Mouse (Mus musculus) limb, embryonic 13.5 days (tissue): ENCODE data around the gene D930020B18Rik. TPM values are rescaled to one million over a fixed set of nuclear protein-coding genes. Genes with fewer than 3 reads are reported as not detected.

Experiments used
- ATAC-seq: fragments of 200-750 bp; cut with Nextera tagmentation; 2 replicates; pipeline ENCODE4 v1.8.0; 2017; ENCODE audit warnings: low read depth, moderate number of reproducible peaks, moderate TSS enrichment; ENCODE audit not compliant: low FRiP score
- H3K27ac ChIP-seq: fragments of 300-500 bp; sonication (generic); 2 replicates; pipeline ENCODE4 v1.5.1; 2015; ENCODE audit warnings: inconsistent platforms, mild to moderate bottlenecking, moderate library complexity
- H3K27me3 ChIP-seq: fragments of 300-500 bp; sonication (generic); 2 replicates; pipeline ENCODE4 v1.6.1; 2015; ENCODE audit warnings: mild to moderate bottlenecking, inconsistent platforms
- H3K36me3 ChIP-seq: fragments of 300-500 bp; sonication (generic); 2 replicates; pipeline ENCODE4 v1.6.1; 2015; ENCODE audit warnings: inconsistent platforms, mild to moderate bottlenecking, moderate library complexity
- H3K4me1 ChIP-seq: fragments of 300-500 bp; sonication (generic); 2 replicates; pipeline ENCODE4 v1.6.1; 2015; ENCODE audit warnings: inconsistent platforms
- H3K4me2 ChIP-seq: fragments of 300-500 bp; sonication (generic); replicated peaks from 2 replicates; pipeline ENCODE4 v1.6.1; 2015; ENCODE audit warnings: inconsistent platforms, mild to moderate bottlenecking, moderate library complexity
- H3K4me3 ChIP-seq: fragments of 300-500 bp; sonication (generic); 2 replicates; pipeline ENCODE4 v1.5.1; 2015; ENCODE audit warnings: moderate library complexity, mild to moderate bottlenecking, inconsistent platforms
- H3K9ac ChIP-seq: fragments of 300-500 bp; sonication (generic); 2 replicates; pipeline ENCODE4 v1.6.1; 2015; ENCODE audit warnings: mild to moderate bottlenecking, inconsistent platforms
- H3K9me3 ChIP-seq: fragments of 300-500 bp; sonication (generic); 2 replicates; pipeline ENCODE4 v1.6.1; 2016; ENCODE audit warnings: inconsistent platforms
- WGBS: fragments of 180-500 bp; shearing (Covaris S2); methylation state at CpG from one replicate; pipeline ENCODE4 v1.1.7; 2015; 5-methylcytosine and 5-hydroxymethylcytosine counted together
- polyA plus RNA-seq: library from polyadenylated mRNA; unstranded; fragments of >200 nt; fragmentation: Nextera tagmentation; extraction: Ambion mirVana; gene quantifications from 2 replicates; pipeline ENCODE4 v1.2.1, GENCODE M21; 2015

D930020B18Rik gene
- polyA plus RNA-seq, 1 experiment from 2014 or later: 1.2 TPM

- Histone ChIP-seq H3K27me3 (peaks cover 13% of the 10 kb centered on the region), H3K4me1 (peaks cover 18% of the 10 kb centered on the region), H3K9ac (no peak overlapping the region), H3K4me3 (peak overlapping the region; percentile 62), H3K4me2 (peak overlapping the region; percentile 98), H3K27ac (no peak overlapping the region), H3K9me3 (no peaks in the 10 kb centered on the region), H3K36me3 (no peaks in the 10 kb centered on the region)
- 12% methylated on average over 10 of the region's 10 CpGs for WGBS
- ATAC-seq: no peak
Observed at GRCm38 (mm10) chr10:121640944-121641271, 480 bp upstream of the D930020B18Rik start.

GRCm38 (mm10) chr10:121642054-121642947 lies 913 bp downstream of the D930020B18Rik start:
- 3% methylated on average over 28 of the region's 28 CpGs for WGBS
- Histone ChIP-seq H3K4me3 (peak overlapping the region; percentile 62), H3K4me2 (peak overlapping the region; percentile 98), H3K27me3 (peaks cover 13% of the 10 kb centered on the region), H3K27ac (no peak overlapping the region), H3K9ac (peak overlapping the region; percentile 63), H3K9me3 (no peaks in the 10 kb centered on the region), H3K4me1 (peaks cover 18% of the 10 kb centered on the region), H3K36me3 (no peaks in the 10 kb centered on the region)
- ATAC-seq: no peak

GRCm38 (mm10) chr10:121646294-121646693 lies 4.9 kb downstream of the D930020B18Rik start:
- no peaks in the 10 kb centered on the region for H3K36me3 ChIP-seq
- H3K9ac ChIP-seq: no peak overlapping the region
- peaks cover 12% of the 10 kb centered on the region for H3K4me1 ChIP-seq
- no peaks in the 10 kb centered on the region for H3K9me3 ChIP-seq
- no peak overlapping the region for H3K27ac ChIP-seq
- H3K4me3 ChIP-seq: no peak overlapping the region
- WGBS: 71% methylated on average over 6 of the region's 6 CpGs
- no peak for ATAC-seq
- peaks cover 13% of the 10 kb centered on the region for H3K27me3 ChIP-seq
- H3K4me2 ChIP-seq: no peak overlapping the region

- no peak overlapping the region for H3K27ac ChIP-seq
- H3K36me3 ChIP-seq: no peaks in the 10 kb centered on the region
- 78% methylated on average over 1 of the region's 1 CpGs for WGBS
- no peak overlapping the region for H3K4me2 ChIP-seq
- H3K4me3 ChIP-seq: no peak overlapping the region
- H3K4me1 ChIP-seq: no peaks in the 10 kb centered on the region
- H3K27me3 ChIP-seq: no peaks in the 10 kb centered on the region
- H3K9ac ChIP-seq: no peak overlapping the region
- ATAC-seq: no peak
- no peaks in the 10 kb centered on the region for H3K9me3 ChIP-seq
Observed at GRCm38 (mm10) chr10:121653079-121653478, 11.7 kb downstream of the D930020B18Rik start.

GRCm38 (mm10) chr10:121655907-121656306 lies 14.5 kb downstream of the D930020B18Rik start:
- H3K4me1 ChIP-seq: no peaks in the 10 kb centered on the region
- H3K4me2 ChIP-seq: no peak overlapping the region
- ATAC-seq: no peak
- H3K27me3 ChIP-seq: no peaks in the 10 kb centered on the region
- H3K27ac ChIP-seq: no peak overlapping the region
- 80% methylated on average over 4 of the region's 4 CpGs for WGBS
- no peak overlapping the region for H3K9ac ChIP-seq
- no peaks in the 10 kb centered on the region for H3K36me3 ChIP-seq
- no peaks in the 10 kb centered on the region for H3K9me3 ChIP-seq
- no peak overlapping the region for H3K4me3 ChIP-seq

- 86% methylated on average over 2 of the region's 2 CpGs for WGBS
- Histone ChIP-seq H3K9me3 (no peaks in the 10 kb centered on the region), H3K4me3 (no peak overlapping the region), H3K27ac (no peak overlapping the region), H3K9ac (no peak overlapping the region), H3K4me1 (peaks cover 3% of the 10 kb centered on the region; the same call in 1 of the 2 replicates), H3K4me2 (no peak overlapping the region), H3K27me3 (no peaks in the 10 kb centered on the region), H3K36me3 (no peaks in the 10 kb centered on the region)
- no peak for ATAC-seq
Observed at GRCm38 (mm10) chr10:121662711-121663110, 21.3 kb downstream of the D930020B18Rik start.

DNA sequence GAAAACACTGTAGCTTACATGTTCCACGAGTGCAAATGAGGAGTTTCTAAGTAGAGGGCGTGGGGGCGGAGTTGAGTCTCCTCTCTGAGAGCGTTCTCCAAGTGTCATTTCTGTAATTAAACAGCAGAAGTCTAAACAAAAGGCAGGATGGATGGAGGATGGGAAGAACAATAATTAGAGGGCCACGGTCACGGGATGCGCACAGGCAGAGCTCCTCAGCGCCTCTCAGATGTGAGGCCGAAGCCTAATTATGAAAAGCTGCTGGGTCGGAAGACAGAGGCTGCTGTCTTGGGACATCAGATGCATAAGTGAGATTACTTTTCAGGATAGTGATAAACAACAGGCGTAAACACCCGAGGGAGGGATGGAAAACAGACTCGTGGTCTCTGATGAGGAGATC lies 22.2 kb downstream of the D930020B18Rik start:
- H3K27me3 ChIP-seq: no peaks in the 10 kb centered on the region
- H3K9ac ChIP-seq: no peak overlapping the region
- H3K9me3 ChIP-seq: no peaks in the 10 kb centered on the region
- 54% methylated on average over 13 of the region's 13 CpGs for WGBS
- no peak overlapping the region for H3K27ac ChIP-seq
- no peak overlapping the region for H3K4me3 ChIP-seq
- no peak overlapping the region for H3K4me2 ChIP-seq
- no peaks in the 10 kb centered on the region for H3K36me3 ChIP-seq
- peaks cover 3% of the 10 kb centered on the region; the same call in 1 of the 2 replicates for H3K4me1 ChIP-seq
- no peak for ATAC-seq

- Histone ChIP-seq H3K9ac (no peak overlapping the region), H3K27me3 (no peaks in the 10 kb centered on the region), H3K4me2 (no peak overlapping the region), H3K9me3 (no peaks in the 10 kb centered on the region), H3K4me3 (no peak overlapping the region), H3K36me3 (no peaks in the 10 kb centered on the region), H3K27ac (no peak overlapping the region), H3K4me1 (peaks cover 3% of the 10 kb centered on the region; the same call in 1 of the 2 replicates)
- WGBS: 64% methylated on average over 8 of the region's 8 CpGs
- no peak for ATAC-seq
Observed at GRCm38 (mm10) chr10:121665631-121666145, 24.3 kb downstream of the D930020B18Rik start.

- no peaks in the 10 kb centered on the region for H3K27me3 ChIP-seq
- no peak overlapping the region for H3K27ac ChIP-seq
- no peak overlapping the region for H3K4me3 ChIP-seq
- no peaks in the 10 kb centered on the region for H3K36me3 ChIP-seq
- no peaks in the 10 kb centered on the region for H3K9me3 ChIP-seq
- no peak for ATAC-seq
- H3K4me1 ChIP-seq: peaks cover 3% of the 10 kb centered on the region; the same call in 1 of the 2 replicates
- H3K4me2 ChIP-seq: no peak overlapping the region
- 80% methylated on average over 10 of the region's 10 CpGs for WGBS
- no peak overlapping the region for H3K9ac ChIP-seq
Observed at GRCm38 (mm10) chr10:121669103-121669502, 27.7 kb downstream of the D930020B18Rik start.

DNA sequence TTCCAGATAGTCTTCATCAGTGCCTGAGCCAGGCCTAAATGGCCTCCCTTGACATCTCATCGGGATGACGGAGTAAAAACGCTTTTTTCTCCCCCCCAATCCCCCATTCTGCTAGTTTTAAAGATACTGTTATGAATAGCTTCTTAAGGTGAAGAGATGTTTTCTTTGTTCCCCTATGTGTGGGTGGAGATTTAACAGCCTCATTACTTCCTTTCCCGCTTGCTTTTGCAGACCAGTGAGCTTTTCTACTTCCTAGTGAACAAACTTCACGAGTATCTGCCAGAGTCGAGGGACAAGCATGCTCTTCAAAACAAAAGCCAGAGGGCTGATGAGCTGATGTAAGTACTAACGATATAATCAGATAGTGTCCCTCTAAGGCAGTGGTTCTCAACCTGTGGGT lies 35.6 kb downstream of the D930020B18Rik start:
- no peak overlapping the region for H3K27ac ChIP-seq
- no peaks in the 10 kb centered on the region for H3K9me3 ChIP-seq
- H3K36me3 ChIP-seq: no peaks in the 10 kb centered on the region
- H3K4me3 ChIP-seq: no peak overlapping the region
- H3K9ac ChIP-seq: no peak overlapping the region
- H3K27me3 ChIP-seq: no peaks in the 10 kb centered on the region
- ATAC-seq: no peak
- 61% methylated on average over 7 of the region's 7 CpGs for WGBS
- H3K4me2 ChIP-seq: no peak overlapping the region
- no peaks in the 10 kb centered on the region for H3K4me1 ChIP-seq

DNA sequence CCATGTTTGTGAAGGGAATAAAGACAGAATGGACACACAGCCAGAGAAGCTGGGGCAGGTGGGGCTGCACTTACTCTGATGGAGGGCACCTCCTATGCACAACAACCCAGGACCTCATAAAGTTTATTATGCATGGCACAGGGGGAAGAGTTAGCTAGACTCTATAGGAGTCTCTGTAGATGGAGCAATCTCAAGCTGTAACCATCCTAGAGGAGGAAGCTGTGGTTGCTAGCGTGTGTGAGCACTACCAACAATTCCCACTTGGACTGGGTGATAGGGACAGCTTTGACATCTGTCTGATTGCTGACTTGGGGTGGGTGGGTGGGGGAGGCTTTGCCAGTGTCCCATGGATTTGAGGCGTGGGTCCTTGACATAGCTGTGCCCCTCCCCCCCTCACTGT lies 39.5 kb downstream of the D930020B18Rik start:
- 87% methylated on average over 2 of the region's 2 CpGs for WGBS

GRCm38 (mm10) chr10:121682539-121682938 lies 41.2 kb downstream of the D930020B18Rik start:
- H3K4me3 ChIP-seq: no peak overlapping the region
- no peaks in the 10 kb centered on the region for H3K9me3 ChIP-seq
- no peaks in the 10 kb centered on the region for H3K4me1 ChIP-seq
- ATAC-seq: no peak
- 86% methylated on average over 9 of the region's 10 CpGs for WGBS
- H3K36me3 ChIP-seq: no peaks in the 10 kb centered on the region
- no peak overlapping the region for H3K27ac ChIP-seq
- no peak overlapping the region for H3K4me2 ChIP-seq
- H3K9ac ChIP-seq: no peak overlapping the region
- H3K27me3 ChIP-seq: no peaks in the 10 kb centered on the region

More for the DNA sequence above, 39.5 kb downstream of the D930020B18Rik start:
- Histone ChIP-seq H3K4me1 (no peaks in the 10 kb centered on the region), H3K36me3 (no peaks in the 10 kb centered on the region), H3K27me3 (no peaks in the 10 kb centered on the region), H3K9me3 (no peaks in the 10 kb centered on the region), H3K27ac (no peak overlapping the region), H3K4me2 (no peak overlapping the region), H3K9ac (no peak overlapping the region), H3K4me3 (no peak overlapping the region)
- ATAC-seq: no peak
